ENCODE assay signal across 9 mouse cellular contexts in the genomic region with DNA sequence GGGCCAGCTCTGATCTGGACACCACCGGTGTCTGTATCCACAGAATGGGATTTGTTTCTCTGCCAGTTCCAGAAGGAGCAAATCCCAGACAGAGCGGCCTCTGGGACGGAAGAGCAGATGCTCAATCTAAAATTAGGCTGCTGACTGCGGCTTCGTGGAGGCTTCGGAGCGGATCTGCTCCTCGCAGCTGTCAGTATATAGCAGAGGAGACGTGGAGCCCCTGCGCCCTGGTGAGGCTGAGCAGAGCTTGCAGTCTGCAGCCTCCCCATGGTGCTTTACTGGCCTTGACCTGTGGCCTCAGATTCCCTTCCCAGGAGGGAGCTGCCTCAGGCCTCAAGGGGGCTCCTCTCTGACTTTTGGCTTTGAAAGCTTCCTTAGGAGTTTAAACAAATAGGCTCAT. TPM values are rescaled to one million over a fixed set of nuclear protein-coding genes. Genes with fewer than 3 reads are reported as not detected.
DNase-seq lines count a peak whose midpoint lies in the region; ATAC-seq and TF ChIP-seq lines count a peak whose summit lies in the region.
"Had no signal": no experiment of that assay in that cellular context is flagged by ENCODE, and none has a peak within 500 bp of the region (broad histone marks: within the 10 kb centered on the region; RNA-seq: fewer than 3 reads in every experiment).

No protein-coding gene starts in this region.

- no peaks in the 10 kb centered on the region for H3K27me3 ChIP-seq in neural tube, embryonic 13.5 days
- no peaks in the 10 kb centered on the region for H3K27me3 ChIP-seq in limb, embryonic 14.5 days (ENCODE audit: control insufficient read depth, insufficient read depth, low read length)

- H3K36me3 ChIP-seq in neural tube, embryonic 13.5 days, result no peaks in the 10 kb centered on the region
- no peaks in the 10 kb centered on the region for H3K36me3 ChIP-seq in limb, embryonic 14.5 days (ENCODE audit: control insufficient read depth, insufficient read depth, low read length)

- no peak overlapping the region for H3K4me3 ChIP-seq in neural tube, embryonic 13.5 days
- H3K4me3 ChIP-seq in limb, embryonic 14.5 days (replicated peaks; ENCODE audit: low read length), result no peak overlapping the region

- H3K4me1 ChIP-seq in neural tube, embryonic 13.5 days (replicated peaks), result peaks cover 6% of the 10 kb centered on the region
- H3K4me1 ChIP-seq in limb, embryonic 14.5 days (ENCODE audit: control insufficient read depth, insufficient read depth, low read length), result no peaks in the 10 kb centered on the region

- WGBS in neural tube, embryonic 13.5 days, result 43% methylated on average over 10 of the region's 10 CpGs
- WGBS in limb, embryonic 14.5 days, result 56% methylated on average over 10 of the region's 10 CpGs

- H3K4me2 ChIP-seq in neural tube, embryonic 13.5 days, result no peak overlapping the region
- no peak overlapping the region for H3K4me2 ChIP-seq in limb, embryonic 14.5 days (replicated peaks; ENCODE audit: low read depth, low read length, severe bottlenecking)

- peak; percentile 17 for DNase-seq in embryo, embryonic 10 days (ENCODE audit: low spot score)
- DNase-seq in embryo, embryonic 9.5 days (ENCODE audit: extremely low spot score), result no peak
- DNase-seq in neural tube, embryonic 10.5 days (ENCODE audit: extremely low spot score, low spot score), result no peak
- peak; percentile 44 for DNase-seq in heart, postnatal 4 days
- no peak for DNase-seq in limb, embryonic 14.5 days (ENCODE audit: low spot score)
- DNase-seq in yolk sac, embryonic 10.5 days (ENCODE audit: low spot score), result peak; percentile 43
- DNase-seq in adrenal gland, postnatal 25 days, result no peak

- no peaks in the 10 kb centered on the region for H3K9me3 ChIP-seq in neural tube, embryonic 13.5 days
- H3K9me3 ChIP-seq in limb, embryonic 14.5 days (ENCODE audit: control insufficient read depth, low read length), result no peaks in the 10 kb centered on the region

- peak overlapping the region; percentile 46; the same call in 1 of the 2 replicates for H3K27ac ChIP-seq in neural tube, embryonic 13.5 days (replicated peaks)
- no peak overlapping the region for H3K27ac ChIP-seq in limb, embryonic 14.5 days (replicated peaks; ENCODE audit: low read depth, low read length)

- TF ChIP-seq POLR2A in limb, embryonic 14.5 days (IDR thresholded peaks at IDR 0.05; ENCODE audit: borderline replicate concordance, extremely low read depth, insufficient read depth, insufficient read length), result no peak

- ATAC-seq in neural tube, embryonic 13.5 days (ENCODE audit: low read depth), result peak; percentile 61; the same call in 1 of the 2 replicates
- peak; percentile 44 for ATAC-seq in limb, embryonic 14.5 days (ENCODE audit: low FRiP score, low read depth)

- no peak overlapping the region for H3K9ac ChIP-seq in neural tube, embryonic 13.5 days
- H3K9ac ChIP-seq in limb, embryonic 14.5 days (ENCODE audit: low read depth, low read length, severe bottlenecking), result no peak overlapping the region

RNA-seq across cellular contexts. Expression of gene AL607142.1, which starts 40.7 kb away (rescaled TPM):
- polyA plus RNA-seq in neural tube, embryonic 13.5 days (2015; fragmentation: Nextera tagmentation; extraction: Ambion mirVana), result not detected in 2 replicates
- total RNA-seq in heart, postnatal 4 days (2021), result not detected
- polyA plus RNA-seq in limb, embryonic 14.5 days (2012; rRNA removed), result not detected in 2 replicates
- polyA plus RNA-seq in limb, embryonic 14.5 days (2014; fragmentation: Nextera tagmentation; extraction: Ambion mirVana), result not detected in 2 replicates
- total RNA-seq in adrenal gland, postnatal 25 days (2021), result not detected in 2 replicates
- total RNA-seq: liver, adult 2 months had no signal
- polyA plus RNA-seq: liver, adult 2 months had no signal

Comparison
In these comparisons a context has a peak if more than half of its experiments do, and no peak if none do; other contexts are left out.
1. DNase-seq: peak in embryo, embryonic 10 days (single experiment), heart, postnatal 4 days (single experiment) and yolk sac, embryonic 10.5 days (single experiment); none in embryo, embryonic 9.5 days (single experiment), neural tube, embryonic 10.5 days (single experiment), limb, embryonic 14.5 days (single experiment) and adrenal gland, postnatal 25 days (single experiment).